Mouse (Mus musculus): ENCODE data around the gene Gm45711.
A peak's percentile ranks its signal among the peaks of the same experiment; 100 is the strongest.
"Not testable (repeated sequence)": the region's sequence is repeated elsewhere in the genome, so short reads cannot be mapped to it uniquely, and the experiment has no call there.

Gene Gm45711

DNA sequence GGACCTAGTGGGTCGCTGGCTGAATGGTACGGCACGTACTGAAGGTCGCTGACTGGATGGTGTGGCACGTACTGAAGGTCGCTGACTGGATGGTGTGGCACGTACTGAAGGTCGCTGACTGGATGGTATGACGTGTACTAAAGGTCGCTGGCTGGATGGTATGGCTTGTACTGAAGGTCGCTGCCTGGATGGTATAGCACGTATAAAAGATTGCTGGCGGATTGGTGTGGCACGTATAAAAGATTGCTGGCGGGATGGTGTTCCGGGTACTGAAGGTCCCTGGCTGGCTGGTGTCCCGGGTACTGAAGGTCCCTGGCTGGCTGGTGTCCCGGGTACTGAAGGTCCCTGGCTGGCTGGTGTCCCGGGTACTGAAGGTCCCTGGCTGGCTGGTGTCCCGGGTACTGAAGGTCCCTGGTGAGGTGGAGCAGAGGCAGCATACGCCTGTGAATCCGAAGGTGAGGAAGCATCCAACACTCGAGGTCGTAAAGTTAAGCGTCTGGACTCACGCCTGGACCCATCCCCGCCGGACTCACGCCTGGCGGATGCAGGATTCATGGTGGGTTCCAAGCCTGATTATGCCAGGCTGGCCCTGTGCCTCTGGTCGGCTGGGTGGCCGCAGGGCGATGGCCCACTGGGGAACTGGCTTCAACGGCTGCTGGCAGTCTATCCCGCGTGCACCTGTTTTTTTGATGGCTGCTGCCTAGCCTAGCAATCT, at the start of gene Gm45711, which contains the start of gene Cmtm1:
Gene Gm45711, minus strand, starts transcription at position 641 of the 715 bp plus-strand sequence.
Gene Cmtm1, minus strand, starts transcription at position 705 of the 715 bp plus-strand sequence.
- not testable (repeated sequence) for DNase-seq

DNA sequence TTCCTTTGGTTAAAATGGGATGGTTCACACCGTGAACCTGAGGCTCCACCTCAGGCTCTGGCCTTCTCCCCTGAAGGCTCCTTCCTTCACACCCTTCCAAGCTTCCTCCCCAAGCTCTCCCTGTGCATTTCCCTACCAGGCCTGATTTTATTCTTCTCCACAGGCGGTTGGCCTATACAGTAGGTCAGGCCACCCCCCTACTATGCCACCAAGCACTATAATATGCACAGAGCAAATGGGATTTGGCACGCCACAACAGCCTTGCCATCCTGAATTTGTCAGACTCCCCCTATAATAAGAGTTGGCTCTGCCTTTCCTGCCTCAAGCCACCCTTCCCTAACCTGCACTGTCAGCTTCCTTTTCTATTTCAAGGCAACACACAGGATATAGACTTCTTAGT, 48.8 kb upstream of the Gm45711 start:
- no peak for DNase-seq

DNA sequence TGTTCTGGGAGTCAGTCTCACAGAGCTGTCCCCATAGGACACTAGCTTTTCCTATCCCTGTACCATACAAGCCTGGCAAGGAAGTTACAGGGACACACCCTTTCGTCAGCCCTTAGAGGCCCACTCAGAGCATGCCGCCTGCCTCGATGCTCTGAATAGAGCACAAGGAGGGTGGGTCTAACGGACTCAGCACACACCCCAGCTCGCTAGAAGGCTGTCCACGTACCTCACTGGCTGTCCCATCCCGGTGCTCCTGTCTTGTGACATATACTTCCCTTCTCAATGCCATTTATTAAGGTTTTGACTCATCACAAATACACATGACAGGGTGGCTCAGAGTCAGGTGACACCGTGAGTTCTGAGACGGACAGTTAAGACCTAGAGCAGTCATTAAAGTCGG, 44.6 kb upstream of the Gm45711 start:
- DNase-seq = no peak

DNA sequence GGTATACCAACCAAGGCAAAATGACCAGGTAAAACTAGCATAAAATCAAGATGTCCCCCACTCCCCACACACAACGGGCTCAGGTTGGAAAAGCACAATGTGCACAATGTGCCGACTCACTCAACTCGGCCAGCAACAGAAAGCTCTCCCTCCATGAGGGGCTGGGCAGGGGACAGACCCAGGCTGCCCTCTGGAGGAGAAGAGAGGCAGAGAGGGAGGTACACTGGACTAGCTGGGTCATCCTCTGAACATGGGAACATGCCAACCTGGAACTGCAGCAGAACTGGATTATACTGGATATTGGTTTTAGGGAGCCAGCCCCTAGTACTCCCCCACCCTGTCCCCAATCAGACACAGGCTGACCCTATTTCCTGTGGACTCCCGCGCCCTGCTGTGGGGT, 43.3 kb upstream of the Gm45711 start:
- no peak for DNase-seq

DNA sequence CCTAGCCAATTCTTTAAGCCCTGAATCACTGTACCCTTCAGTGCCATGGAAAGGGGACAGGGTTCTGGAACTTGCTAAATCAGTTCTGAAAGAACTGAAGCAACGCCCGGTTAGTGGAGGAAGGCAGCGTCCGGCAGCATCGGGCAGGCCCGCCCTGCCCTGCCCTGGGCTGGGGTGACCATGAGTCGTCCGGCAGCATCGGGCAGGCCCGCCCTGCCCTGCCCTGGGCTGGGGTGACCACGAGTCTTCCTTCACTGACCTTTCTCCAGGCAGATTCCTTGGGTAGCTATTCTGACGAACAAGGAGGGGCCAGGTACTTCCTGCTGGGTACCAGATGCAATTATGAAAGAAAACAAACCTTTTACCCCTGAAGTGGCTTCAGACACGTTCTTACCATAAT, 40.2 kb upstream of the Gm45711 start:
- DNase-seq = no peak

DNA sequence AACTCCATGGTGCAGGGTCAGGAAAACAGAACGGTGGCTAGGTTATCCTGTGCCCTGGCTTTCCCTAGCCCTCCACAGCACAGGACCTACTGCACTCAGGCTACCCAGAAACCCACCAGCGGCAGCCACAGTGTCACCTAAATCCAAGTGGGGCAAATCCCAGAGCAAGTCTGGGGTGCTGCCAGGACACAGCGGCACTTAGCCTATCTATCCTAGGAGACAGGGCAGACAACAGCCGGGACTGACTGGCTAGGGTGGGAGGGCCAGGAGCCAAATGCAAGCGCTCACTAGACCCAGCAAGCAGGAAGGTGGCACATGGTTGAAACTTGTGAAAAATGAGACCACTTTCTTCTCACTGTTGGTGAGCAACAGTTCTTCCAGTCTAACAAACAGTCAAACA, 39.1 kb upstream of the Gm45711 start:
- no peak for DNase-seq

DNA sequence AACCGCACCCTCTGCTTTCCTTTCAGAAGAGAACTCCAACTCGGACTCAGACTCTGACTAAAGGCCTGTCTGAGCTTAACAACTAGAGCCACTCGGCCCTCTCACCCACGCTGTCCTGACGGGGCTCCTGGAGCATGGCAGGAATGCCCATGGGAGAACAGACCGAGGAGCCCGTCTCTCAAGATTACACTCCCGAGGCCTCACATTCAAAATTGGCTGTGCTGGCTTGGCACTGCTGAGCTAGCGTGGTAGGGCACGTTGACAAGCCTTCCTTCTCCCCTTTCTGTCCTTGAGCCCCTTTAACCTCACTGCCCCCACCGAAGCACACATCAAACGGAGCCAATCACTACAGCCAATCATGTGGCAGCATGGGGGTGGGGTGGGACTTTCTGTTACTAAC, 36.8 kb upstream of the Gm45711 start:
- no peak for DNase-seq

DNA sequence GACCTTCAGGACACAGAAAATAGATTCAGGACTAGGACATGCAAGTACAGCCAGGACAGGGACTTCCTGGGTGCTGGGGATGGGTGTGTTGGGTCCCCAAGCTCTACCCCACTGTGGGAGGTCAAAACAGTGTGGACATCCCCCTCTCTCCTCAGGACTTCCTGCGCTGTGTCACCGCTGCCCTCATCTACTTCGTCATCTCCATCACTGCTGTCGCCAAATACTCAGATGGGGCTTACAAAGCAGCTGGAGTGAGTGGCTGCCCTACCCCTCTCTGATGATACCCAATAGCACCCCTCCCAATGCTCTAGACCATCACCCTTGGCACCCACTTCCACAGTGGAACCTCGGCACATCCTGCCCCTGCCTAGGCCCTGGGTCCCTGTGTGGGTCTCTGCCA, 34.7 kb upstream of the Gm45711 start:
- no peak for DNase-seq

DNA sequence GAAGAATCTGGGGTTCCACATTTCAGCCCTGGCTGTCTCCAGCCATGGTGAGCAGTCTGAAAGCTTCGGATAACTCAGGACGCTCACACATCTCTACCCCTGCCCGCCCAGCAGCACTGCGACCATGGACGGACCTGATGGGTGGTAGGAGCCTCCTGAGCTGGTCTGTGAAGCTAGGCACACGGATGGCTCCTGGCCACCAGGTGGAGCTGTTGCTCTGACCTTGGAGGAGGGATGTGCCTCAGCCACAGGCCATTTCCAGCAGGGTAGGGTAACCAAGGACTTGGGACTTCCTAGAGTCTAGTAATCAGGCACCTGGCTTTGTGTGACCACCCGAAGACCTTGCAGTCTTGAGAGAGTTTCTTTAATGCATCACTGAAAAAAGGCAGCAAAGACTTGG, 34.1 kb upstream of the Gm45711 start:
- peak; percentile 74 to 80 for DNase-seq

DNA sequence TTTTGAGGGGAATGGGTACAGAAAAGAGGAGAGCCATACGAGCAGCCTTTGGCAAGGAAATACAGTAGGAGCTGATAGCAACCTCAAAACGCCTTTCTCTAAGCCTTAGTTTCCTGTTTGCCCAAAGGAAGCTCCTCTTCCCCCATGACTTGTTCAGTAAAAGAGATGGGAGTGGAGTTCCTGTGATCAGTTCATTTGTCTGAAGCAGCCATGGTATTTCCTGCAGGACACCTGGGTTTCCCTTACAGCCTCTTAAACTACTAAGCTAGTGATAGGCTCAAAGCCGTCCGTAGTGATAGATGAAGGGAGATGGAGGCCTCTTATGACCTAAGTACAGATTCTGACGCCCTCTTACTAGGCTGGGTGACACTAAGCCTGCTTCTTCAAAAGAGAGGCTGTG, 32.5 kb upstream of the Gm45711 start:
- no peak for DNase-seq

DNA sequence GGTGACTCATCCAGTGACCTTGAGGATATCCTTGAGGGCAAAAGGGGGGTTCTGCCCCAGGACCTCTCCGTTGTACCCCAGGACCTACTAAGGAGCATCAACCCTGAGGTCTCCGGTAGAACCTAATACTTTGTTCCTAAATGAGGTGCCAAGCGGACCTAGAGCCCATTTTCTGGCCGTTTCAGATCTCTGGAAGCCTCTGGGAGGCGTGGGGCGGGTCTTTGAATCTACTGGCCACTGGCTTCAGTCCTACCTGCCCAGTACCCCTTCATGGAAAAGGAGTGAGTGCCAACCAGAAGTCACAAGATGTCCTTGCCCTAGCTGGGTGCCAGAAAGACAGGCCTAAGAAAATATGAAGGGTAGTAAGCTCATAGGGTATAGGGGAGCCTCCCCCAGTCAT, 31.8 kb upstream of the Gm45711 start:
- DNase-seq = no peak

DNA sequence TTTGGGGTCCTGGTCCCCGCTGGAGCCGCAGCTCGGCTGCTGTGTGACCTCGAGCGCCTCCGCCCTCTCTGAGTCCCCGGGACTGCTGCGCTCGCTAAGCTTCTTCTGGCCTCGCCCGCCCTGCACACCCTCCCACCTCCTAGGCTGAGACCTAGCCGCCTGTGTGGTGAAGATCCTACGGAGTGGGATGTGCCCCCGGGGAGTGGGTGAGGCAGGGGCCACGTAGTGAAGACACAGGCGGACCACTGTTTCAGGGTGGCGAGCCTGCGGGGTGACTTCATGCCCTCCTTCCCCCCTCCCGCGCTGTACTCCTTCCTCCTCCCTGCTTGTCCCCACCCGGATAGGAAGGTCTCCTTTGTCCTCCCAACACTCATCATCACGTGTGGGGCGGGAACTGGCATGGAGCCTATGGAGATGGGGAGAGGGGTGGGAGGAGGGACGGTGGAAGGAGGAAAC, 31.3 kb upstream of the Gm45711 start:
- DNase-seq = no peak

DNA sequence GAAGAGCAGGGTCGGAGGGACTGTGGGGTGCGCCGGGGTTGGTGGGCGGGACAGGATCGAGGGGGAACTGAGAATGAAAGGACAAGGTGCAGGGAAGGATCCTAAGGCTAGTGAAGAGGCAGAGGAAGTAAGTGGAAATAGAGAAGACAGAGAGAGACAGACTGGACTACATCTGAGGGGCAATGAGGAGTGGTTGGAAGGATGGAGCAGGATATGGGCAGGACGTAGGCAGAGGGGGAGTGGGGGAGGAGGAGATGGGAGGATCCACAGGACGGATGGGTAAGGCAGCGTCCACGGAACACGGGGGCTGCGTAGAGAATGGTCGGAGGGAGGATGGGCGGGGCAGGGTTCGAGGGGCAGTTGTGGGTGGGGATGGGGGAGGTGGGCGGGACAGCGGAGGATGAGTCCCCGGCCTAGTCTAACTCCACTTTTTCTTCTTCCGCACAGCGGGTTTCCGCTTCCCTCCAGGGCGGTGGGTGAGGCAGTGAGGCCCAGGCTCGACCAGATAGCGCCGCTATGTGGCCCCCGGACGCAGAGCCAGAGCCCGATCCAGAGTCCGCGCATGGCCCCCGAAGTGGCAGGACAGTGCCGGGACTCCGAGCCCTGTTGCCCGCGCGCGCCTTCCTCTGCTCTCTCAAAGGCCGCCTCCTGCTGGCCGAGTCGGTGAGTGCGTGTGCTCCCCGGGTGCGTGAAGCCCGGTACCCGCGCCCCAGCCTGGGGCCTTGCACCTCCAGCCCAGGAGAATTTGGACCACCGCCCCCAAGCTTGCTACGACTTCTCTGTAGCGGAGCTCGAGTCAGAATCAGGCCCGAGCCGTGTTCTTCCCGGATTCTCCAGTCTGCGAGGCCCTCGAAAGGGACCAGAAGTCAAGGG, 30.6 kb upstream of the Gm45711 start:
- peak; percentile 78 to 83 for DNase-seq

DNA sequence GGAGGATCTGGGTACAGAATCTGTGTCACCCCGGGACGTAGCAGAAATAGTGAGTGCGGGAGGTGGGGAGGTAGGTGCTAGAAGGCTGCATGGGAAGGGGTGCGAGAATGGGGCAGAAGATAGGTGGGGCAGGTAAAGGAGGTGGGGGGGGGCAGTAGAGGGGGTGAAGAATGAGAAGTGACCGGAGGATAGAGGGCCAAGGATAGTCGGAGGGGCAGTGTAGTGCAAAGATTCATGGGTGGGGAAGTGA, 30.0 kb upstream of the Gm45711 start:
- peak in 1 of 2 experiments; percentile 39 for DNase-seq

DNA sequence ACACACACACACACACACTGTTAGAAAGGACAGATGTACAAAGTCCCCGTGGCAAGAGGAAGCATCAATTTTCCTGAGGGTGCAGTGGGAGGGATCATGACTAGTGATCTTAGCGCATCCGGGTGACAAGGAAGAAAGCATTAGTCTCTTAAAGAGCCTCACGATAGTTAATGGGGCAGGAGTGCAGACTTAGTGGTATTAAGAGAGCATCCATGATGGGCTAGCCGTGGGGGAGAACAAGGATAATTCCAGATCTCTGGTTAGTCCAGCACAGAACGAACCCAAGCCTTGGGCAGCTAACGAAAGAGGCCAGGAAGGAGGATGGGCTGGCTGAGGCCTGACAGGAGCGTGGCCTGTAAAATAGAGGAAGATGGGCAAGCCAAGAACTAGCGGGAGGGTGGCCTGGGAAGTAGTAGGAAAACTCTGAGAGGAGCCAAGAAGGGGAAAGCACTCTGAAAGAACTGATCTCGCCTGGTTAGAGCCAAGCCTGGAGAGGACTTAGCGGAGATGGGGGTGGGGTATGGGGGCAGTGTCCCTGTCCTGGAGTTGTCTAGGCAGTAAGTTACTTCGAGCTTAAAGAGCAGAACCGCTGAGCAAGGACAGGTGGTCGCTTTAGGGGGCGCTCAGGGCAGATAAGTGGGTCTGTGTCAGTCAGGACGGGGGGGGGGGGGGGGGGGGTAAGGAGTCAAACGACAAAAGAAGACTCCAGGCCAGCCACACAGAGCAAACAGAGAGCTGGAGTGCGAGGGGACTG, 29.5 kb upstream of the Gm45711 start, which contains the start of gene Cmtm3:
Gene Cmtm3, plus strand, starts transcription at position 182 of the 754 bp plus-strand sequence.
- no peak for DNase-seq

DNA sequence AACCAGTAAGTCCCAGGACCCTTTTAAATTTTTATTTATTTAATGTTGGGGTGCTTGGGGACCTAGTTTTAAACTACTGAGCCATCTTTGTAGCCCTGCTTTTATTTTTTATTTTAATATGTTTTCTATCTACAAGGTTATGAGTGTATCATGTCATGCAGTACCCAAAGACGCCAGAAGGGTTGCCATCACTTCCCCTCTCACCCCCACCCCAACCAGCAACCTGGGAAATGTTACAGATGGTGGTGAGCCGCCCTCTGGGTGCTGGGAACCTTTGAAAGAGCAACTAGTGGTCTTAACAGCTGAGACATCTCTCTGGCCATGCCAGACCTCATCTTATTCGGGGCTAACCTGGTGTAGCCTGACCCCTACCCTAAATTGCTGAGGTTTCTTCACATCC, 28.0 kb upstream of the Gm45711 start:
- DNase-seq = peak in 1 of 2 experiments; percentile 17

DNA sequence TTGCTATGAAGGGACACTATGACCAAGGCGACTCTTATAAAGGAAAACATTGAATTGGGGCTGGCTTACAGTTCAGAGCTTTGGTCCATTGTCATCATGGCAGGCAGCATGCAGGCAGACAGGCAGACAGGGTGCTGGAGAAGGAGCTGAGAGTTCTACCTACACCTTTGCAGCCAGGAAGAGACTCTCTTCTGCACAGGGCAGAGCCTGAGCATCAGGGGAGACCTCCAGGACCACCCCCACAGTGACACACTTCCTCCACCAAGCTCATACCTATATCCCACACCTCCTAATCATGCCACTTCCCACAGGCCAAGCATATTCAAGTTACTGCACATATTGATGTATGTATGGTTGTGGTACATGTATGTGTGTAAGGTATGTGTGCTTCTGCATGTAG, 26.9 kb upstream of the Gm45711 start:
- DNase-seq = no peak

DNA sequence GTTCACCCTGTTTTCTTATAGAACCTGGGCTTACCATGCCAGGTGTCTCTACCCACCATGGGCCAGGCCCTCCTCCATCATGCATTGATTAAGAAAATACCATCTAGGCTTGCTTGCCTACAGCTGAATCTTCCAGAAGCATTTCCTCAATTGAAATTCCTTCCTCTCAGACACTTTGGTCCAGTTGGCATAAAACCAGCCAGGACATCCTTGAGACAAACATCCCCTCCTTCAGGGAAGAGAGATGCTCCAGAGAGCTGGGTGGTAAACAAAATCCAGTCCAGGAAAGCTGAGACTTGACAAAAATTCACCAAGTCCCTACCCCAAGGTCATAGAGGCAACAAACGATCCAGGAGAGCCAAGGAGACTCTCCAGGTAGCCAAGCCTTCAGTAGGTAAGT, 24.3 kb upstream of the Gm45711 start:
- DNase-seq = no peak

DNA sequence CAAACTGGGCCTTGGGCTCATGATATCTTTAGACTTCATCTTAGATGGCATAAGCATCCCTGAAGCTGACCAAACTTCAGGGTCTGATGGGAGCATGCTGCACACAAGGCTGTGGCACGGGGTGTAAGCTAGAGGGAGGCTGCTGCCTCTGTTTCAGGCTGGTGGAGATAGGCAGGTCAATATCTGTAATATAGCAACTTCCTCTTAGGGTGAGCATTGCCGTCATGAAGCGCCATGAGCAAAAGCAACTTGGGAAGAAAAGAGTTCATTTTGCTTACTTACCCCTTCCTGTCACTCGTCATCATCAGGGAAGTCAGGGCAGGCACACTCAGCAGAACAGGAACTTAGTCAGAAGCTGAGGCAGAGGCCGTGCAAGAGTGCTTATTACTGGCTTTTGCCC, 23.9 kb upstream of the Gm45711 start:
- no peak for DNase-seq

DNA sequence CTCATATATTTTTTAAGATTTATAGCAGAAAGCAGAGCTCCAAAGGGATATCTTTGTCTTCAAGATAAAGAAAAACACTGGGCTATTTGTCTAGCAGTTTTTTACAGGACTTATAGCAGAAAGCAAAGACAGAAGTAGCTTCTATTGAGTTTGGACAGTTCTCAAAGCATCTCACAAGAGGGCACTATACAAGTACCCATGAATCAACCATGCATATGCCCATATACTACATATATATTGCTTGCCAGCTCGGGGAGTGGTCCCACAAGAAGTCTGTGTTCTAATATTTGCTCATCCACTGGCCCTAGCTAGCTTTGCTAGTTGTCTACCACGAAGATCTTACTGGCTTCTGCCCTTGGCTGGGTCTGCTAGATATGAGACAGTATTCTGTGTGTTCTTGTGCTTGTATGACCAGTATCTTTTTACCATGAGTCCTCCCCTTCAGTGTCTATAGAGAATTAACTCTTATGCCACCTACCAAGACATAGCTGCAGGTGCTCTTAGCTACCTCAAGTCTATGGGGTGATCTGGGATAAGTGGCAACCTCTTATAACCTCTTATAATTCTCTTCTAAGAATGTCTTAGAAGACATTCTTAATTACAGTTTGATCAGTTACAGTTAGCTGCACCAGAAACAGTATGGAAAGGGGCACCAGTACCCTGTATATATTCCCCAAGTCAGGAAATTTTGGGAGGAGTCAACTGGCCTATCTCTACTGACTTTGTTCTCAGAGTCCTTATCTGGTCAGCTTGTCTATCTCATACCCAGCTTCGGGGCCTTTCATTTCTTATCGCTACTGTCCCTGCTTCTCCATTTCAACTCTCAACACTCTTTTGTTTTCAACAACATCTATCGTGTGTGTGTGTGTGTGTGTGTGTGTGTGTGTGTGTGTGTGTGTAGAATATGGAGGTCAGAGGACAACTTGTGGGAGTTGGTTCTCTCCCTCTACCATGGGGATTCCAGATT, 23.1 kb upstream of the Gm45711 start:
- no peak for DNase-seq

DNA sequence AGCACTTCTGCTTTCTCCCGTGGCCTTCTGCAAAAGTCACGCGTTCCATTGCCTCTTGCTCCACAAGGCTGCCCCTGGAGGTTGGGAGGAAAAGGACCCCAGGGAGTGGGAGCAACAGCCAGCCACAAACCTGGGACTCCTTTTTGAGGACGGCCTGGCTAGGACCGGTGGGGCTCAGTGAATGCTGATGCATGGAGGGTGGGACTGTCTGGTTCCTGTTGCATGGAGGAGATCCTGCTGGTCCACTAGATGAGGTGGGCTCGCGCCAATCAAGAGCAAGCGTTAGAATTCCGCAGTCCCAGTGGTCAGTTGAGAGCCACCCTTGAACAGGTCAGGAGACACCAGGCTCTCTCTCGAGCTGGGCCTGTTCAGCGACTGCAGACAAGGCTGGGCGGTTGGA, 12.0 kb upstream of the Gm45711 start, which contains the start of gene Cmtm2b:
Gene Cmtm2b, plus strand, starts transcription at position 301 of the 400 bp plus-strand sequence.
- not testable (repeated sequence) for DNase-seq

DNA sequence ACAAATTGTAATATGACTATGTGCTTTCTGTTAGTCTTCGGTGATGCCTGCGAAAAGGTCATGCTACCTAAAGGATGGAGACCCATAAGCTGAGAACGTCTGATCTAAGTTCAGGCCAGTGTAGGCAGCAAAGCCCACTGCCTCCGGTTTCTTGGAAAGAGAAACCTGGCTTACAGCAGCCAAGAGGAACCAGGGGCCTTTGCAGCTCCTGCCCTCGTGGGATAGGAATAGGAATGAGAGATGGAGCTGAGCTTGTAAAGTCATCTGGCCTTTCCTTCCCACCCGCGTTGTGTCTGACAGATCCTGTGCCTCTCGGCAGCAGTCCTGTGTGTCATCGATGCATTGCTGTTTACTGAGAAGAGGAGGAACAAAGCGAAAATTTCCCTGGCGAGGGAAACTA, 11.4 kb upstream of the Gm45711 start, which contains the start of gene Gm11020:
Gene Gm11020, plus strand, starts transcription at position 301 of the 400 bp plus-strand sequence.
- DNase-seq = not testable (repeated sequence)

All from thymus, postnatal 36 days (tissue).